Mouse (Mus musculus): ENCODE data around the gene Pdcd7. TPM values are rescaled to one million over a fixed set of nuclear protein-coding genes. Genes with fewer than 3 reads are reported as not detected.

Pdcd7 gene
- 8.4 and 8.6 TPM in 2 replicates for polyA plus RNA-seq (2015; fragmentation: Nextera tagmentation; extraction: Ambion mirVana)

- Histone ChIP-seq H3K4me2 (peak within 1 kb of the TSS; percentile 82), H3K9ac (peak within 1 kb of the TSS; percentile 95), H3K36me3 (no peaks in the 10 kb centered on the region), H3K4me3 (replicated peaks) (peak within 1 kb of the TSS; percentile 71), H3K27me3 (replicated peaks) (no peaks in the 10 kb centered on the region), H3K4me1 (peaks cover 11% of the 10 kb centered on the region), H3K27ac (peak within 1 kb of the TSS; percentile 96), H3K9me3 (no peaks in the 10 kb centered on the region)
- WGBS: under 1% methylated on average over 56 of the region's 59 CpGs
- peak; percentile 96 for ATAC-seq (ENCODE audit: insufficient read depth, low FRiP score, low read depth)
These were observed at the start of gene Pdcd7 for GRCm38 (mm10) chr9:65345854-65346475. Gene Pdcd7, plus strand, starts transcription at chr9:65346104.

GRCm38 (mm10) chr9:65297056-65297455, 48.8 kb upstream of the Pdcd7 start:
- Histone ChIP-seq H3K27ac (no peak overlapping the region), H3K4me1 (no peaks in the 10 kb centered on the region), H3K4me2 (no peak overlapping the region), H3K9ac (no peak overlapping the region), H3K4me3 (replicated peaks) (no peak overlapping the region), H3K9me3 (no peaks in the 10 kb centered on the region), H3K36me3 (peaks cover 19% of the 10 kb centered on the region; the same call in 1 of the 2 replicates), H3K27me3 (replicated peaks) (no peaks in the 10 kb centered on the region)
- ATAC-seq (ENCODE audit: insufficient read depth, low FRiP score, low read depth): no peak
- WGBS: 98% methylated on average over 2 of the region's 2 CpGs

GRCm38 (mm10) chr9:65298761-65299160, 47.1 kb upstream of the Pdcd7 start:
- no peaks in the 10 kb centered on the region for H3K9me3 ChIP-seq
- no peaks in the 10 kb centered on the region for H3K27me3 ChIP-seq (replicated peaks)
- no peak overlapping the region for H3K4me2 ChIP-seq
- H3K36me3 ChIP-seq: peaks cover 25% of the 10 kb centered on the region; the same call in 1 of the 2 replicates
- H3K4me1 ChIP-seq: no peaks in the 10 kb centered on the region
- H3K9ac ChIP-seq: no peak overlapping the region
- WGBS: 85% methylated on average over 3 of the region's 3 CpGs
- no peak for ATAC-seq (ENCODE audit: insufficient read depth, low FRiP score, low read depth)
- no peak overlapping the region for H3K27ac ChIP-seq
- no peak overlapping the region for H3K4me3 ChIP-seq (replicated peaks)

GRCm38 (mm10) chr9:65299650-65300049, 46.3 kb upstream of the Pdcd7 start:
- 94% methylated on average over 7 of the region's 7 CpGs for WGBS
- ATAC-seq (ENCODE audit: insufficient read depth, low FRiP score, low read depth): no peak
- Histone ChIP-seq H3K9ac (no peak overlapping the region), H3K36me3 (peaks cover 28% of the 10 kb centered on the region; the same call in 1 of the 2 replicates), H3K4me2 (no peak overlapping the region), H3K9me3 (no peaks in the 10 kb centered on the region), H3K27ac (no peak overlapping the region), H3K27me3 (replicated peaks) (no peaks in the 10 kb centered on the region), H3K4me1 (no peaks in the 10 kb centered on the region), H3K4me3 (replicated peaks) (no peak overlapping the region)

GRCm38 (mm10) chr9:65302327-65302983, 43.4 kb upstream of the Pdcd7 start:
- Histone ChIP-seq H3K4me1 (no peaks in the 10 kb centered on the region), H3K9me3 (no peaks in the 10 kb centered on the region), H3K36me3 (peaks cover 32% of the 10 kb centered on the region), H3K27ac (no peak overlapping the region), H3K27me3 (replicated peaks) (no peaks in the 10 kb centered on the region), H3K4me2 (no peak overlapping the region), H3K4me3 (replicated peaks) (no peak overlapping the region), H3K9ac (no peak overlapping the region)
- no peak for ATAC-seq (ENCODE audit: insufficient read depth, low FRiP score, low read depth)
- 83% methylated on average over 4 of the region's 4 CpGs for WGBS

- peaks cover 30% of the 10 kb centered on the region for H3K36me3 ChIP-seq
These were observed 42.3 kb upstream of the Pdcd7 start for GRCm38 (mm10) chr9:65303586-65303985.

GRCm38 (mm10) chr9:65304300-65304699, 41.6 kb upstream of the Pdcd7 start:
- Histone ChIP-seq H3K4me1 (no peaks in the 10 kb centered on the region), H3K9ac (no peak overlapping the region), H3K4me3 (replicated peaks) (no peak overlapping the region), H3K4me2 (no peak overlapping the region), H3K9me3 (no peaks in the 10 kb centered on the region), H3K27ac (no peak overlapping the region), H3K27me3 (replicated peaks) (no peaks in the 10 kb centered on the region), H3K36me3 (peaks cover 34% of the 10 kb centered on the region)
- no peak for ATAC-seq (ENCODE audit: insufficient read depth, low FRiP score, low read depth)
- WGBS: 76% methylated on average over 4 of the region's 4 CpGs

More at GRCm38 (mm10) chr9:65303586-65303985, 42.3 kb upstream of the Pdcd7 start:
- H3K4me1 ChIP-seq: no peaks in the 10 kb centered on the region
- H3K4me2 ChIP-seq: no peak overlapping the region
- no peaks in the 10 kb centered on the region for H3K27me3 ChIP-seq (replicated peaks)
- 95% methylated on average over 4 of the region's 4 CpGs for WGBS
- H3K9ac ChIP-seq: no peak overlapping the region
- ATAC-seq (ENCODE audit: insufficient read depth, low FRiP score, low read depth): no peak
- no peak overlapping the region for H3K27ac ChIP-seq
- no peak overlapping the region for H3K4me3 ChIP-seq (replicated peaks)
- no peaks in the 10 kb centered on the region for H3K9me3 ChIP-seq

GRCm38 (mm10) chr9:65306672-65307071, 39.2 kb upstream of the Pdcd7 start:
- no peak overlapping the region for H3K4me3 ChIP-seq (replicated peaks)
- H3K36me3 ChIP-seq: peaks cover 26% of the 10 kb centered on the region
- H3K4me1 ChIP-seq: no peaks in the 10 kb centered on the region
- H3K9me3 ChIP-seq: no peaks in the 10 kb centered on the region
- no peak overlapping the region for H3K9ac ChIP-seq
- 91% methylated on average over 2 of the region's 2 CpGs for WGBS
- no peak for ATAC-seq (ENCODE audit: insufficient read depth, low FRiP score, low read depth)
- H3K27ac ChIP-seq: no peak overlapping the region
- no peak overlapping the region for H3K4me2 ChIP-seq
- H3K27me3 ChIP-seq (replicated peaks): no peaks in the 10 kb centered on the region

GRCm38 (mm10) chr9:65308011-65308410, 37.9 kb upstream of the Pdcd7 start:
- H3K27ac ChIP-seq: no peak overlapping the region
- ATAC-seq (ENCODE audit: insufficient read depth, low FRiP score, low read depth): no peak
- WGBS: 83% methylated on average over 1 of the region's 1 CpGs

GRCm38 (mm10) chr9:65312669-65313357, 33.1 kb upstream of the Pdcd7 start:
- Histone ChIP-seq H3K4me3 (replicated peaks) (no peak overlapping the region), H3K9me3 (no peaks in the 10 kb centered on the region), H3K27me3 (replicated peaks) (no peaks in the 10 kb centered on the region), H3K4me1 (no peaks in the 10 kb centered on the region), H3K9ac (no peak overlapping the region), H3K36me3 (peaks cover 22% of the 10 kb centered on the region), H3K27ac (no peak overlapping the region), H3K4me2 (no peak overlapping the region)
- no peak for ATAC-seq (ENCODE audit: insufficient read depth, low FRiP score, low read depth)
- 94% methylated on average over 4 of the region's 4 CpGs for WGBS

More at GRCm38 (mm10) chr9:65308011-65308410, 37.9 kb upstream of the Pdcd7 start:
- Histone ChIP-seq H3K36me3 (peaks cover 33% of the 10 kb centered on the region), H3K4me2 (no peak overlapping the region), H3K9me3 (no peaks in the 10 kb centered on the region), H3K4me3 (replicated peaks) (no peak overlapping the region), H3K27me3 (replicated peaks) (no peaks in the 10 kb centered on the region), H3K4me1 (no peaks in the 10 kb centered on the region), H3K9ac (no peak overlapping the region)

GRCm38 (mm10) chr9:65313846-65314245, 32.1 kb upstream of the Pdcd7 start:
- H3K27me3 ChIP-seq (replicated peaks): no peaks in the 10 kb centered on the region
- H3K9me3 ChIP-seq: no peaks in the 10 kb centered on the region
- 94% methylated on average over 1 of the region's 1 CpGs for WGBS
- no peak overlapping the region for H3K27ac ChIP-seq
- H3K36me3 ChIP-seq: peaks cover 18% of the 10 kb centered on the region
- H3K4me3 ChIP-seq (replicated peaks): no peak overlapping the region
- H3K9ac ChIP-seq: no peak overlapping the region
- no peak for ATAC-seq (ENCODE audit: insufficient read depth, low FRiP score, low read depth)
- H3K4me1 ChIP-seq: no peaks in the 10 kb centered on the region
- no peak overlapping the region for H3K4me2 ChIP-seq

Data from stomach, embryonic 15.5 days (tissue).